Mouse (Mus musculus) ES-CJ7 (cell line): ENCODE measurements around the gene Gramd4.
A peak's percentile ranks its signal among the peaks of the same experiment; 100 is the strongest.
"Not testable (repeated sequence)": the region's sequence is repeated elsewhere in the genome, so short reads cannot be mapped to it uniquely, and the experiment has no call there.

ENCODE experiments used
- DNase-seq: peaks from one replicate; pipeline ENCODE4 v3.0.0; 2011; ENCODE audit warnings: low read depth, low spot score

The Gramd4 gene

GRCm38 (mm10) chr15:86051152-86051551, 6.3 kb upstream of the Gramd4 start:
- DNase-seq: no peak

- DNase-seq: no peak
These were observed 5.5 kb upstream of the Gramd4 start for GRCm38 (mm10) chr15:86051878-86052478.

- peak; percentile 79 for DNase-seq
These were observed 3.5 kb upstream of the Gramd4 start for GRCm38 (mm10) chr15:86053890-86054536.

- not testable (repeated sequence) for DNase-seq
These were observed 2.6 kb upstream of the Gramd4 start for GRCm38 (mm10) chr15:86054861-86055260.

GRCm38 (mm10) chr15:86056221-86056760, 1.2 kb upstream of the Gramd4 start:
- no peak for DNase-seq

GRCm38 (mm10) chr15:86057908-86058307, 413 bp downstream of the Gramd4 start:
- DNase-seq: peak; percentile 28

GRCm38 (mm10) chr15:86058394-86058915, 960 bp downstream of the Gramd4 start:
- DNase-seq: peak; percentile 61

GRCm38 (mm10) chr15:86058931-86059834, 1.7 kb downstream of the Gramd4 start:
- no peak for DNase-seq

GRCm38 (mm10) chr15:86059835-86060380, 2.4 kb downstream of the Gramd4 start:
- DNase-seq: no peak

GRCm38 (mm10) chr15:86060581-86060980, 3.1 kb downstream of the Gramd4 start:
- no peak for DNase-seq

- DNase-seq: no peak
These were observed 3.7 kb downstream of the Gramd4 start for GRCm38 (mm10) chr15:86061221-86061620.

- DNase-seq: no peak
These were observed 4.5 kb downstream of the Gramd4 start for GRCm38 (mm10) chr15:86061848-86062481.

- DNase-seq: no peak
These were observed 6.8 kb downstream of the Gramd4 start for GRCm38 (mm10) chr15:86064191-86064849.

- DNase-seq: no peak
These were observed 7.3 kb downstream of the Gramd4 start for GRCm38 (mm10) chr15:86064850-86065229.

GRCm38 (mm10) chr15:86065367-86065766, 7.9 kb downstream of the Gramd4 start:
- no peak for DNase-seq

- DNase-seq: no peak
These were observed 9.5 kb downstream of the Gramd4 start for GRCm38 (mm10) chr15:86066836-86067580.

- no peak for DNase-seq
These were observed 10.1 kb downstream of the Gramd4 start for GRCm38 (mm10) chr15:86067581-86067910.

- DNase-seq: no peak
These were observed 10.5 kb downstream of the Gramd4 start for GRCm38 (mm10) chr15:86067941-86068495.

GRCm38 (mm10) chr15:86069011-86069791, 11.7 kb downstream of the Gramd4 start:
- DNase-seq: no peak
